Mouse (Mus musculus): ENCODE measurements around the gene Ap1ar.

GRCm38 (mm10) chr3:127791595-127792561 is 45.4 kb downstream of the Ap1ar start:
- TF ChIP-seq POLR2A (IDR thresholded peaks at IDR 0.05; ENCODE audit: insufficient read length, low read depth): no peak
- no peak for TF ChIP-seq USF1 (IDR thresholded peaks at IDR 0.05; ENCODE audit: low read depth)
- no peak for TF ChIP-seq REST (IDR thresholded peaks at IDR 0.05; ENCODE audit: insufficient read depth, insufficient read length)
- TF ChIP-seq MYOG (IDR thresholded peaks at IDR 0.05; ENCODE audit: control insufficient read depth in 1 of 3, insufficient read depth in 1 of 3, insufficient read length in 2 of 3, low read depth in 2 of 3): no peak
- TF ChIP-seq MYOD1 (IDR thresholded peaks at IDR 0.05; ENCODE audit: control insufficient read depth in 1 of 3, insufficient read length in 2 of 3, low read depth in 2 of 3): no peak
- no peak for TF ChIP-seq E2F4 (IDR thresholded peaks at IDR 0.05; ENCODE audit: insufficient read depth)
- TF ChIP-seq MAX (IDR thresholded peaks at IDR 0.05; ENCODE audit: low read depth): no peak
- no peak for TF ChIP-seq POLR2AphosphoS2 (IDR thresholded peaks at IDR 0.05; ENCODE audit: insufficient read length, low read depth)
- no peak for TF ChIP-seq TCF12 (IDR thresholded peaks at IDR 0.05; ENCODE audit: insufficient read depth, poor library complexity, severe bottlenecking)
- TF ChIP-seq CEBPB (IDR thresholded peaks at IDR 0.05; ENCODE audit: insufficient read depth, poor library complexity, severe bottlenecking): no peak
- TF ChIP-seq TCF3 (IDR thresholded peaks at IDR 0.05; ENCODE audit: insufficient read length, low read depth): no peak
